Mouse (Mus musculus): Measurements from ENCODE around the gene Ccdc194. TPM values are rescaled to one million over a fixed set of nuclear protein-coding genes. Genes with fewer than 3 reads are reported as not detected.
"Not testable (repeated sequence)": the region's sequence is repeated elsewhere in the genome, so short reads cannot be mapped to it uniquely, and the experiment has no call there.

The Ccdc194 gene
- polyA plus RNA-seq, 1 experiment from 2014 or later, result 0.44 TPM

GRCm38 (mm10) chr8:71537028-71537867, 11.7 kb upstream of the Ccdc194 start, which contains the start of gene Bst2:
TSS of gene Bst2 (minus strand) at chr8:71537456.
- Histone ChIP-seq H3K36me3 (ENCODE audit: control insufficient read depth, insufficient read depth, low read length) (no peaks in the 10 kb centered on the region), H3K9ac (ENCODE audit: low read depth, low read length) (peak within 1 kb of the TSS; percentile 36; the same call in 1 of the 2 replicates), H3K27me3 (replicated peaks; ENCODE audit: control insufficient read depth, insufficient read depth, low read length) (peaks cover 13% of the 10 kb centered on the region), H3K27ac (ENCODE audit: low read depth, low read length) (no peak within 1 kb of the TSS), H3K4me3 (ENCODE audit: low read length) (peak within 1 kb of the TSS; percentile 36), H3K4me2 (ENCODE audit: low read length) (peak within 1 kb of the TSS; percentile 59), H3K4me1 (ENCODE audit: control insufficient read depth, insufficient read depth, low read depth, low read length) (peaks cover 2% of the 10 kb centered on the region; the same call in 1 of the 2 replicates), H3K9me3 (ENCODE audit: control insufficient read depth, low read length) (no peaks in the 10 kb centered on the region)
- 5% methylated on average over 37 of the region's 37 CpGs for WGBS
- peak; percentile 48; the same call in 1 of the 2 replicates for ATAC-seq

GRCm38 (mm10) chr8:71535663-71536062, 10.2 kb upstream of the Ccdc194 start:
- no peak overlapping the region for H3K27ac ChIP-seq (ENCODE audit: low read depth, low read length)
- H3K4me1 ChIP-seq (ENCODE audit: control insufficient read depth, insufficient read depth, low read depth, low read length), result peaks cover 2% of the 10 kb centered on the region; the same call in 1 of the 2 replicates
- 72% methylated on average over 5 of the region's 5 CpGs for WGBS
- H3K4me3 ChIP-seq (ENCODE audit: low read length), result no peak overlapping the region
- ATAC-seq, result no peak
- H3K4me2 ChIP-seq (ENCODE audit: low read length), result no peak overlapping the region
- no peak overlapping the region for H3K9ac ChIP-seq (ENCODE audit: low read depth, low read length)
- no peaks in the 10 kb centered on the region for H3K36me3 ChIP-seq (ENCODE audit: control insufficient read depth, insufficient read depth, low read length)
- peaks cover 13% of the 10 kb centered on the region for H3K27me3 ChIP-seq (replicated peaks; ENCODE audit: control insufficient read depth, insufficient read depth, low read length)
- H3K9me3 ChIP-seq (ENCODE audit: control insufficient read depth, low read length), result no peaks in the 10 kb centered on the region

DNA sequence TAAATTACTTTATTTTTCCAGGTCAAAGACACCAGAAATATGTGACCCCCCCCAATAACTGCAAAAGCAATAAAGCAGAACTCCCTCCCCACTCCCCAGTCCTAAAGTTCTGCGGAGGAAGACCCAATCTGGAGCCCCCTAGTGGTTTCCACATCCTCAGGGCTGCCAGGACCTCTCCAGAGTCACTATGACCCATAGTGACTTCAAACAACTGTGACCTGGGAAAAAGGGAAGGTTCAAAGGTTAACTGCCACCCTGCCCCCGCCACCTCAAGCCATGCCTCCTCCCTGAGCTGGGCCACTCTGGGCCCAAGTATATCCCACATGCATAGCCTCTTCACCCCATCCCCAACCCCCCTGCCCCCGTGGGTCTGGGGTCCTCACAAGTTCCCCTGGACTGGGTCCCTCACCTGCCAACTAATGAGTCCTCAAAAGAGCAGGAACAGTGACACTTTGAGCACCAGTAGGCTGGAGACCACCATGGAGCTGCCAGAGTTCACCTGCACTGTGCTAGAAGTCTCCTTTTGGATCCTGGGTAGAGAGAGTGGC, 8.8 kb upstream of the Ccdc194 start:
- ATAC-seq, result no peak
- WGBS, result 45% methylated on average over 3 of the region's 3 CpGs
- H3K36me3 ChIP-seq (ENCODE audit: control insufficient read depth, insufficient read depth, low read length), result no peaks in the 10 kb centered on the region
- no peak overlapping the region for H3K27ac ChIP-seq (ENCODE audit: low read depth, low read length)
- H3K4me2 ChIP-seq (ENCODE audit: low read length), result no peak overlapping the region
- no peaks in the 10 kb centered on the region for H3K9me3 ChIP-seq (ENCODE audit: control insufficient read depth, low read length)
- H3K4me1 ChIP-seq (ENCODE audit: control insufficient read depth, insufficient read depth, low read depth, low read length), result peaks cover 2% of the 10 kb centered on the region; the same call in 1 of the 2 replicates
- no peak overlapping the region for H3K4me3 ChIP-seq (ENCODE audit: low read length)
- peaks cover 13% of the 10 kb centered on the region for H3K27me3 ChIP-seq (replicated peaks; ENCODE audit: control insufficient read depth, insufficient read depth, low read length)
- H3K9ac ChIP-seq (ENCODE audit: low read depth, low read length), result no peak overlapping the region

GRCm38 (mm10) chr8:71530735-71531467, 5.4 kb upstream of the Ccdc194 start:
- 62% methylated on average over 4 of the region's 12 CpGs for WGBS
- not testable (repeated sequence) for H3K36me3 ChIP-seq (ENCODE audit: control insufficient read depth, insufficient read depth, low read length); H3K4me2 ChIP-seq (ENCODE audit: low read length); H3K27ac ChIP-seq (ENCODE audit: low read depth, low read length); H3K9me3 ChIP-seq (ENCODE audit: control insufficient read depth, low read length); H3K4me1 ChIP-seq (ENCODE audit: control insufficient read depth, insufficient read depth, low read depth, low read length); H3K9ac ChIP-seq (ENCODE audit: low read depth, low read length); ATAC-seq; H3K4me3 ChIP-seq (ENCODE audit: low read length)
- peaks cover 12% of the 10 kb centered on the region for H3K27me3 ChIP-seq (replicated peaks; ENCODE audit: control insufficient read depth, insufficient read depth, low read length)

DNA sequence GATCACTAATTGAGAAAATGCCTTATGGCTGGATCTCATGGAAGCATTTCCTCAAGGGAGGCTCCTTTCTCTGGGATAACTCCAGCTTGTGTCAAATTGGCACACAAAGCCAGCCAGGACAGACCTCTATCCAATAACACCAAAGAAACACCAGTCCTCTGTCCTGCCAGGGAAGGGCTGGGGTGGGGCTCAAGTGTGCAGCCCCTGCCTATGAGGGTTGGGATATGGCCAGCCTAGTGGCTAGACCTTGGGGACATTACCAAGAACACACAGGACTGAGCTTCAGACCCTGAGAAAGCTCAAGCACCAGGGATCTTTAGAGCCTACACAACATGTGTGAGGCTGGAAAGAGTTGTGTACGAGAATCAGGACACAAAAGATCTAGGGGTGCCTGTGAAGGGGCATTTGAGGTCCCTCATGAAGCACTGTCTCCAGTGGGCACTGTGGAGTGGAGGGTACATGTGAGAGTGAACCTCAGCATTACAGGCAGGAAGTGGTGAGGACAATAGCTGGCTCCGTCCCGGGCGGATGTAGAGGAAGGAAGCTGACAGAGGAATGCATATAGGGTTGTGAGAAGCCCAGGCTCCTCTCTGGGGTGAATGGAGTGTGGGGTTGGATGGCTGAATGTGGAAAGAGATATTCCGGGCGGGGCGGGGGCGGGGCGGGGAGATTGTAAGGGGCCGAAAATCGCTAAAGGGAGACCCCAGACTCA, 3.0 kb upstream of the Ccdc194 start:
- H3K36me3 ChIP-seq (ENCODE audit: control insufficient read depth, insufficient read depth, low read length), result no peaks in the 10 kb centered on the region
- H3K4me3 ChIP-seq (ENCODE audit: low read length), result no peak overlapping the region
- peak overlapping the region; percentile 21; the same call in 1 of the 2 replicates for H3K27ac ChIP-seq (ENCODE audit: low read depth, low read length)
- H3K4me2 ChIP-seq (ENCODE audit: low read length), result no peak overlapping the region
- H3K4me1 ChIP-seq (ENCODE audit: control insufficient read depth, insufficient read depth, low read depth, low read length), result peaks cover 3% of the 10 kb centered on the region; the same call in 1 of the 2 replicates
- 0 out of 2 replicates have a peak, but pooled peaks have one; percentile 37 for ATAC-seq
- WGBS, result 83% methylated on average over 11 of the region's 11 CpGs
- H3K27me3 ChIP-seq (replicated peaks; ENCODE audit: control insufficient read depth, insufficient read depth, low read length), result peaks cover 25% of the 10 kb centered on the region
- no peak overlapping the region for H3K9ac ChIP-seq (ENCODE audit: low read depth, low read length)
- no peaks in the 10 kb centered on the region for H3K9me3 ChIP-seq (ENCODE audit: control insufficient read depth, low read length)

DNA sequence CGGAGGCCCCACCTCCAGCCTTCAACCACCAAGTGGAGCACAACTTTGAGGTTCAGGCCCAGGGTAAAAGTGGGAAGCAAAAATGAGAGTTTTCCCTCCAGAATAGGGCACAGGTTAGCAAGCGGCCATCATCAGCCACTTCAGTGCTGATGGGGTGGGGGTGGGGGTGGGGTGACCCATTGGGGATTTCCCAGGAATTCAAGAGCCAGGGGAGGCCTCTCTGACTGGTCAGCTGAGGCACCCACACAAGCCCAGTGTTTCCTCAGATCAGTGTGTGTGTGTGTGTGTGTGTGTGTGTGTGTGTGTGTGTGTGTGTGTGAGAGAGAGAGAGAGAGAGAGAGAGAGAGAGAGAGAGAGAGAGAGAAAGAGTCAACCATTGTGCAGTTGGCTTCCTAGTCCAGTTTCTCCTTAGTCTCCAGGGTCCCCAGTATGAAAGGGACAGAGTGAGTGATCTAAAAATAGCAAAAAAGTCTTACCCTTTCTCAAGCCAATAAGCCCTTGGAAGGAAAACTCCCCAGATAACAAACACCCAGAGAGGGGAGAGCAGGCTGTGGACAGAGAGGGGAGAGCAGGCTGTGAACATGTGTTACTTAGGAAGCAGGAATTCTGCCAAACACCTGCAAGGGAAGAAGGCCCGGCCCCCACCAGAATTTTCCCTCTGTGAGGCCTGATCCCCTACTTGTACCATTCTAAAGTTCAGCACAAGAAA, 1.8 kb upstream of the Ccdc194 start:
- H3K4me1 ChIP-seq (ENCODE audit: control insufficient read depth, insufficient read depth, low read depth, low read length), result peaks cover 3% of the 10 kb centered on the region; the same call in 1 of the 2 replicates
- WGBS, result 45% methylated on average over 3 of the region's 3 CpGs
- H3K9me3 ChIP-seq (ENCODE audit: control insufficient read depth, low read length), result no peaks in the 10 kb centered on the region
- H3K27me3 ChIP-seq (replicated peaks; ENCODE audit: control insufficient read depth, insufficient read depth, low read length), result peaks cover 27% of the 10 kb centered on the region
- H3K4me2 ChIP-seq (ENCODE audit: low read length), result no peak overlapping the region
- H3K36me3 ChIP-seq (ENCODE audit: control insufficient read depth, insufficient read depth, low read length), result no peaks in the 10 kb centered on the region
- H3K9ac ChIP-seq (ENCODE audit: low read depth, low read length), result no peak overlapping the region
- no peak overlapping the region for H3K27ac ChIP-seq (ENCODE audit: low read depth, low read length)
- ATAC-seq, result no peak
- H3K4me3 ChIP-seq (ENCODE audit: low read length), result no peak overlapping the region

DNA sequence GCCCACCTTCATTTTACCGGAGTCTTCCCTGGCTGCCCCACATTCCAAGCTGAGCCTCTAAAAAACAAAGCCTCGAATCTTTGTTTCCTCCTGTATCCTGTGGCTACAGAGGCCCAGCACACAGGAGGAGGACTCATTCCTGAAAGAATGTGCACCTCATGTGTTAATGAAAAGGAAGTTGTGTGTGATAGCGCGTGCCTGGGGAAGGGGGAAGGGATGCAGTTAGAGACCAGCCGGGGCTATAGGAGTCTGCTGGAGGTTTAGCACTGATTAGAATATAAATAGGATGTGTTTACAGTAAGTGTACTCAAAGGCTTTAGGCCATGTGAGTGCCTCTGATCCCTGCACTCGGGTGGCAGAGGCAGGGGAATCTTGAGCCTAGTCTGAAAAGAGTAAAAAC, 761 bp upstream of the Ccdc194 start:
- Histone ChIP-seq H3K4me3 (ENCODE audit: low read length) (no peak overlapping the region), H3K27ac (ENCODE audit: low read depth, low read length) (no peak overlapping the region), H3K4me1 (ENCODE audit: control insufficient read depth, insufficient read depth, low read depth, low read length) (peaks cover 7% of the 10 kb centered on the region), H3K27me3 (replicated peaks; ENCODE audit: control insufficient read depth, insufficient read depth, low read length) (peaks cover 27% of the 10 kb centered on the region), H3K36me3 (ENCODE audit: control insufficient read depth, insufficient read depth, low read length) (no peaks in the 10 kb centered on the region), H3K9me3 (ENCODE audit: control insufficient read depth, low read length) (no peaks in the 10 kb centered on the region), H3K9ac (ENCODE audit: low read depth, low read length) (no peak overlapping the region), H3K4me2 (ENCODE audit: low read length) (no peak overlapping the region)
- 11% methylated on average over 6 of the region's 6 CpGs for WGBS
- no peak for ATAC-seq

GRCm38 (mm10) chr8:71521634-71522033, 3.9 kb downstream of the Ccdc194 start:
- WGBS, result 3% methylated on average over 17 of the region's 17 CpGs
- no peaks in the 10 kb centered on the region for H3K36me3 ChIP-seq (ENCODE audit: control insufficient read depth, insufficient read depth, low read length)
- H3K27me3 ChIP-seq (replicated peaks; ENCODE audit: control insufficient read depth, insufficient read depth, low read length), result peaks cover 21% of the 10 kb centered on the region
- peaks cover 5% of the 10 kb centered on the region for H3K4me1 ChIP-seq (ENCODE audit: control insufficient read depth, insufficient read depth, low read depth, low read length)
- peak overlapping the region; percentile 41 for H3K4me2 ChIP-seq (ENCODE audit: low read length)
- H3K9ac ChIP-seq (ENCODE audit: low read depth, low read length), result no peak overlapping the region; the same call in 1 of the 2 replicates
- H3K4me3 ChIP-seq (ENCODE audit: low read length), result no peak overlapping the region
- peak; percentile 88 for ATAC-seq
- no peaks in the 10 kb centered on the region for H3K9me3 ChIP-seq (ENCODE audit: control insufficient read depth, low read length)
- H3K27ac ChIP-seq (ENCODE audit: low read depth, low read length), result no peak overlapping the region
